Mouse (Mus musculus): Measurements from ENCODE around the gene Sipa1l1.

- TF ChIP-seq CTCF (IDR thresholded peaks at IDR 0.05; ENCODE audit: low read depth) (no peak), EP300 (IDR thresholded peaks at IDR 0.05; ENCODE audit: low read depth) (no peak)
These were observed 213.8 kb downstream of the Sipa1l1 start for GRCm38 (mm10) chr12:82382932-82383331.
